Mouse (Mus musculus) gastrocnemius, adult 8-10 months (tissue): Measurements from ENCODE around the gene Lrrc19. TPM values are rescaled to one million over a fixed set of nuclear protein-coding genes. Genes with fewer than 3 reads are reported as not detected.
"Not testable (repeated sequence)": the region's sequence is repeated elsewhere in the genome, so short reads cannot be mapped to it uniquely, and the experiment has no call there.

Source experiments
- DNase-seq, 2 experiments: peaks; one replicate each; pipeline ENCODE4 v3.0.0; 2022; ENCODE audit warnings: low spot score in 2 of 2
- total RNA-seq, 4 experiments: library from RNA; stranded (reverse); gene quantifications; 2 replicates each; pipeline ENCODE4 v1.2.4; 2022

Lrrc19 gene
- total RNA-seq, result not detected

- no peak for DNase-seq
Observed at GRCm38 (mm10) chr4:94649920-94650319, at the start of gene Lrrc19. Gene Lrrc19 (minus strand): TSS chr4:94650144.

GRCm38 (mm10) chr4:94696368-94696767 lies 46.4 kb upstream of the Lrrc19 start:
- no peak for DNase-seq

GRCm38 (mm10) chr4:94692175-94692574 lies 42.2 kb upstream of the Lrrc19 start:
- DNase-seq, result no peak

GRCm38 (mm10) chr4:94691078-94691477 lies 41.1 kb upstream of the Lrrc19 start:
- DNase-seq, result no peak

GRCm38 (mm10) chr4:94689804-94690203 lies 39.9 kb upstream of the Lrrc19 start:
- DNase-seq, result not testable (repeated sequence)

GRCm38 (mm10) chr4:94683305-94683704 lies 33.4 kb upstream of the Lrrc19 start:
- no peak for DNase-seq

GRCm38 (mm10) chr4:94682029-94682428 lies 32.1 kb upstream of the Lrrc19 start:
- no peak for DNase-seq

GRCm38 (mm10) chr4:94681181-94681580 lies 31.2 kb upstream of the Lrrc19 start:
- DNase-seq, result no peak

GRCm38 (mm10) chr4:94680662-94681061 lies 30.7 kb upstream of the Lrrc19 start:
- no peak for DNase-seq

GRCm38 (mm10) chr4:94669718-94670117 lies 19.8 kb upstream of the Lrrc19 start:
- no peak for DNase-seq

- DNase-seq, result not testable (repeated sequence)
Observed at GRCm38 (mm10) chr4:94650426-94651175, 657 bp upstream of the Lrrc19 start.

- DNase-seq, result no peak
Observed at GRCm38 (mm10) chr4:94643141-94643540, 6.8 kb downstream of the Lrrc19 start.

- no peak for DNase-seq
Observed at GRCm38 (mm10) chr4:94620077-94620476, 29.9 kb downstream of the Lrrc19 start.

- DNase-seq, result no peak
Observed at GRCm38 (mm10) chr4:94614627-94615006, 35.3 kb downstream of the Lrrc19 start.

- DNase-seq, result peak; percentile 82 to 88
Observed at GRCm38 (mm10) chr4:94613972-94614626, 35.8 kb downstream of the Lrrc19 start, which contains the start of gene Ift74. Gene Ift74 (plus strand): TSS chr4:94614491.

GRCm38 (mm10) chr4:94610339-94610738 lies 39.6 kb downstream of the Lrrc19 start:
- DNase-seq, result no peak

GRCm38 (mm10) chr4:94605591-94605990 lies 44.4 kb downstream of the Lrrc19 start:
- no peak for DNase-seq

- no peak for DNase-seq
Observed at GRCm38 (mm10) chr4:94604452-94605019, 45.4 kb downstream of the Lrrc19 start.

- peak; percentile 77 to 81 for DNase-seq
Observed at GRCm38 (mm10) chr4:94603031-94603629, 46.8 kb downstream of the Lrrc19 start, which contains the start of gene Plaa. Gene Plaa (minus strand): TSS chr4:94603244.

GRCm38 (mm10) chr4:94602496-94603030 lies 47.4 kb downstream of the Lrrc19 start:
- no peak for DNase-seq

GRCm38 (mm10) chr4:94601395-94601794 lies 48.5 kb downstream of the Lrrc19 start:
- DNase-seq, result no peak

- no peak for DNase-seq
Observed at GRCm38 (mm10) chr4:94592709-94593108, 57.2 kb downstream of the Lrrc19 start.
